Mouse (Mus musculus) heart, embryonic 13.5 days (tissue): ENCODE data around the gene Mptx2. TPM values are rescaled to one million over a fixed set of nuclear protein-coding genes. Genes with fewer than 3 reads are reported as not detected.
"Not testable (repeated sequence)": the region's sequence is repeated elsewhere in the genome, so short reads cannot be mapped to it uniquely, and the experiment has no call there.

ENCODE experiments used
- ATAC-seq: fragments of 200-750 bp; cut with Nextera tagmentation; 2 replicates; pipeline ENCODE4 v1.8.0; 2017; ENCODE audit warnings: moderate TSS enrichment; ENCODE audit not compliant: insufficient number of reproducible peaks, low FRiP score, low TSS enrichment; ENCODE audit errors: extremely low read depth
- H3K27ac ChIP-seq: fragments of 300-500 bp; sonication (generic); replicated peaks from 2 replicates; pipeline ENCODE4 v1.5.1; 2015; ENCODE audit warnings: moderate library complexity, mild to moderate bottlenecking, inconsistent platforms
- H3K27me3 ChIP-seq: fragments of 300-500 bp; sonication (generic); replicated peaks from 2 replicates; pipeline ENCODE4 v1.6.1; 2015; ENCODE audit warnings: mild to moderate bottlenecking, inconsistent platforms
- H3K36me3 ChIP-seq: fragments of 300-500 bp; sonication (generic); 2 replicates; pipeline ENCODE4 v1.6.1; 2015; ENCODE audit warnings: mild to moderate bottlenecking, inconsistent platforms
- H3K4me1 ChIP-seq: fragments of 300-500 bp; sonication (generic); 2 replicates; pipeline ENCODE4 v1.6.1; 2015; ENCODE audit warnings: inconsistent platforms
- H3K4me2 ChIP-seq: fragments of 300-500 bp; sonication (generic); 2 replicates; pipeline ENCODE4 v1.6.1; 2015; ENCODE audit warnings: inconsistent platforms, mild to moderate bottlenecking, moderate library complexity
- H3K4me3 ChIP-seq: fragments of 300-500 bp; sonication (generic); 2 replicates; pipeline ENCODE4 v1.5.1; 2015; ENCODE audit warnings: moderate library complexity, mild to moderate bottlenecking, inconsistent platforms
- H3K9ac ChIP-seq: fragments of 300-500 bp; sonication (generic); 2 replicates; pipeline ENCODE4 v1.6.1; 2015; ENCODE audit warnings: inconsistent platforms, mild to moderate bottlenecking, moderate library complexity
- H3K9me3 ChIP-seq: fragments of 300-500 bp; sonication (generic); 2 replicates; pipeline ENCODE4 v1.6.1; 2016; ENCODE audit warnings: inconsistent platforms
- WGBS: fragments of 180-500 bp; shearing (Covaris S2); methylation state at CpG from one replicate; pipeline ENCODE4 v1.1.7; 2015; ENCODE audit warnings: mixed read lengths; 5-methylcytosine and 5-hydroxymethylcytosine counted together
- polyA plus RNA-seq: library from polyadenylated mRNA; unstranded; fragments of >200 nt; fragmentation: Nextera tagmentation; extraction: Ambion mirVana; gene quantifications from 2 replicates; pipeline ENCODE4 v1.2.1, GENCODE M21; 2015

Mptx2 gene
- polyA plus RNA-seq, 1 experiment from 2014 or later, result not detected

- no peaks in the 10 kb centered on the region for H3K4me1 ChIP-seq
- no peak within 1 kb of the TSS for H3K4me3 ChIP-seq
- no peak within 1 kb of the TSS for H3K9ac ChIP-seq
- 0 out of 2 replicates have a peak, but pooled peaks cover 3% of the 10 kb centered on the region for H3K9me3 ChIP-seq
- no peaks in the 10 kb centered on the region for H3K27me3 ChIP-seq
- ATAC-seq, result no peak
- no peak within 1 kb of the TSS for H3K4me2 ChIP-seq
- H3K36me3 ChIP-seq, result no peaks in the 10 kb centered on the region
- H3K27ac ChIP-seq, result no peak within 1 kb of the TSS
Measured at GRCm38 (mm10) chr1:173265701-173266100, 11.9 kb downstream of the Mptx2 start, which contains the start of gene Olfr418. Gene Olfr418, plus strand, starts transcription at chr1:173266001.

GRCm38 (mm10) chr1:173249888-173250287 lies 27.7 kb downstream of the Mptx2 start:
- no peaks in the 10 kb centered on the region for H3K9me3 ChIP-seq
- WGBS, result 76% methylated on average over 3 of the region's 3 CpGs
- H3K27me3 ChIP-seq, result no peaks in the 10 kb centered on the region
- no peak overlapping the region for H3K27ac ChIP-seq
- no peak overlapping the region for H3K4me2 ChIP-seq
- H3K9ac ChIP-seq, result no peak overlapping the region
- no peaks in the 10 kb centered on the region for H3K36me3 ChIP-seq
- ATAC-seq, result no peak
- H3K4me1 ChIP-seq, result no peaks in the 10 kb centered on the region
- H3K4me3 ChIP-seq, result no peak overlapping the region

- not testable (repeated sequence) for H3K4me2 ChIP-seq, H3K27me3 ChIP-seq, H3K9me3 ChIP-seq, ATAC-seq, H3K4me1 ChIP-seq, H3K4me3 ChIP-seq, H3K36me3 ChIP-seq, H3K27ac ChIP-seq, H3K9ac ChIP-seq
- 63% methylated on average over 1 of the region's 1 CpGs for WGBS
Measured at GRCm38 (mm10) chr1:173237004-173237403, 40.6 kb downstream of the Mptx2 start.

GRCm38 (mm10) chr1:173227081-173227480 lies 50.5 kb downstream of the Mptx2 start, which contains the start of gene Fcer1a:
Gene Fcer1a, minus strand, starts transcription at chr1:173227214.
- 68% methylated on average over 2 of the region's 2 CpGs for WGBS
- no peak for ATAC-seq
- no peaks in the 10 kb centered on the region for H3K9me3 ChIP-seq

More at GRCm38 (mm10) chr1:173227081-173227480, 50.5 kb downstream of the Mptx2 start, which contains the start of gene Fcer1a:
- Histone ChIP-seq H3K36me3 (no peaks in the 10 kb centered on the region), H3K4me1 (no peaks in the 10 kb centered on the region), H3K27ac (no peak within 1 kb of the TSS), H3K27me3 (no peaks in the 10 kb centered on the region), H3K4me3 (no peak within 1 kb of the TSS), H3K9ac (no peak within 1 kb of the TSS), H3K4me2 (no peak within 1 kb of the TSS)

Other genes starting within 250 kb of the Mptx2 start
- gene Olfr1408, start 140.4 kb downstream of the Mptx2 start, polyA plus RNA-seq, result not detected in 2 replicates
- gene Olfr1406, start 87.1 kb downstream of the Mptx2 start, polyA plus RNA-seq, result not detected in 2 replicates
- gene Olfr218, start 80.0 kb downstream of the Mptx2 start, polyA plus RNA-seq, result not detected in 2 replicates
- not detected in 2 replicates for gene Olfr1404, start 65.4 kb downstream of the Mptx2 start, polyA plus RNA-seq
- not detected in 2 replicates for gene Fcer1a, start 50.6 kb downstream of the Mptx2 start, polyA plus RNA-seq
- not detected in 2 replicates for gene Olfr418, start 11.8 kb downstream of the Mptx2 start, polyA plus RNA-seq
- gene Ackr1, start 56.0 kb upstream of the Mptx2 start, polyA plus RNA-seq, result 2.1 and 2.9 TPM in 2 replicates
- 1.4 and 2.3 TPM in 2 replicates for gene Aim2, start 73.1 kb upstream of the Mptx2 start, polyA plus RNA-seq
- 0.31 and 0.71 TPM in 2 replicates for gene Cadm3, start 89.9 kb upstream of the Mptx2 start, polyA plus RNA-seq
- 0.09 and 0.18 TPM in 2 replicates for gene Ifi206, start 213.3 kb upstream of the Mptx2 start, polyA plus RNA-seq